Mouse (Mus musculus) left cerebral cortex, adult 8-10 months (tissue): ENCODE data around the gene Gm10663. TPM values are rescaled to one million over a fixed set of nuclear protein-coding genes. Genes with fewer than 3 reads are reported as not detected.

ENCODE experiments used
- DNase-seq, 2 experiments: peaks; one replicate each; pipeline ENCODE4 v3.0.0; 2022; ENCODE audit warnings: low spot score in 2 of 2
- total RNA-seq, 4 experiments: library from RNA; stranded (reverse); gene quantifications; 2 replicates each; pipeline ENCODE4 v1.2.4; 2022

Gm10663 gene
- total RNA-seq, result not detected

DNA sequence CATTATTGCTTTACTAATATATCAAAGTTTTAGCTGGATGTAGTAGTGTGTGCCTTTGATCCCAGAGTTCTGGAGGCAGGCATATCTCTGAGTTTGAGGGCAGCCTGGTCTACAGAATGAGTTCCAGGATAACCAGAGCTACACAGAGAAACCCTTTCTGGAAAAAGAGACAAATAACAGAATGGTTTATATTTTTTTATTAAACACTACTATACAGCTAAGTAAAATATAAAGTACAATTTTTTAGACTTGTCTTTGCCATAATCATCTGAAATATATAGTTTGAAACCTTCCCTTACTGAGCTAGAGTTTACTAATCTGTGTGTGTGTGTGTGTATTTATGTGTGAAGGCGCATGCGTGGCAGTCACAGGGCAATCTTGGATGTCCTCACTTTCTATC, at the start of gene Gm10663:
Gm10663 (plus strand) TSS at position 301 of the 400 bp plus-strand sequence.
- no peak for DNase-seq

DNA sequence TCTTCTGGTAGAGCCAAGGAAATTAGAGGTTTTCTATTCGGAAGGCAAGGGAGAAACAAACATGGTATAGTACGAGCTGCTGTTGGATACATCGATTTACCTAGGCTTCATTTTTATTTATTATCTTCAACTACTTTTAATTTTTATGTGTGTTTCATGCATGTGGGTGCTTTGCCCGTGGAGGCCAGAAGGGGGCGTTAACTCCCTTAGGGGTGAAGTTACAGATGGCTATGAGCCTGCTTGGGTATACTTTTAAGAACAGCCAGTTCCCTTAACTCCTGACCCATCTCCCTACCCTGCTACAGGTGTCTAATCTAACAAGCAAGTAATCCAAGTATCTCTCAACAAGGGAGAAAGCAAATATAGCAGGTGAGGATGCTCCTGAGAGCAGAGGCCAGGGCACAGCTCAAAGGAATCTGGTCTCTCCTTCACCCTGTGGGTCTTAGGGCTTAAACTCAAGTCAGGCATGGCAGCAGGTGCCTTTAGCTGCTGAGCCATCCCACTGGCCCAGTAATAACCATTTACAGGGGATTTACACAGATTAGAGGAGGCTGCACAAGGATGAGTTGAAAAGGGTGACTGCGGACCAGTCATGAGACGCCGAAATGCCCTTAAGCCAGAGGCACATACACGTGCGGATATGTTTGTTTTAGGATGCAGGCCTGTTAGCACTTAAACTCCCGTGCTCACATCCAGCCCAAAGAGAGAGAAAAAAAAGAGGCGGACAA, 45.7 kb upstream of the Gm10663 start:
- DNase-seq, result no peak

DNA sequence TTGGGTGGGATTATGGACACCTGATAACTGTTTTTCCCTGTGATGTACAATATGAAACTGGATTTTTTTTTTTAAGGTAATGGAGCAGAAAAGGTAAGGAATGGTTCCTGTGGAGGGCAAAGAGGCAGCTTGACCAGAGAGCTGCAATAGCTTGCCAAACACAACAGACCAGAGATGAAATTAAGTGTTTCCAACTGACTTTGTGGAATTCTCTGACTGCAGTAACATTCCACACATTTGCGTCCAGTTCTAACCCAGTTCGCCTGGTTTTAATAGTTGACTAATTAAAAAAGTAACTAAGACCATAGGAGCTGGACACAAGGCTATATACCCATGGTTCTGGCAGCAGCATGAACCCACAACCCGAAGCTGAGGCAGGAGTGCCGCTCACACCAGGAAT, 45.1 kb upstream of the Gm10663 start:
- no peak for DNase-seq

DNA sequence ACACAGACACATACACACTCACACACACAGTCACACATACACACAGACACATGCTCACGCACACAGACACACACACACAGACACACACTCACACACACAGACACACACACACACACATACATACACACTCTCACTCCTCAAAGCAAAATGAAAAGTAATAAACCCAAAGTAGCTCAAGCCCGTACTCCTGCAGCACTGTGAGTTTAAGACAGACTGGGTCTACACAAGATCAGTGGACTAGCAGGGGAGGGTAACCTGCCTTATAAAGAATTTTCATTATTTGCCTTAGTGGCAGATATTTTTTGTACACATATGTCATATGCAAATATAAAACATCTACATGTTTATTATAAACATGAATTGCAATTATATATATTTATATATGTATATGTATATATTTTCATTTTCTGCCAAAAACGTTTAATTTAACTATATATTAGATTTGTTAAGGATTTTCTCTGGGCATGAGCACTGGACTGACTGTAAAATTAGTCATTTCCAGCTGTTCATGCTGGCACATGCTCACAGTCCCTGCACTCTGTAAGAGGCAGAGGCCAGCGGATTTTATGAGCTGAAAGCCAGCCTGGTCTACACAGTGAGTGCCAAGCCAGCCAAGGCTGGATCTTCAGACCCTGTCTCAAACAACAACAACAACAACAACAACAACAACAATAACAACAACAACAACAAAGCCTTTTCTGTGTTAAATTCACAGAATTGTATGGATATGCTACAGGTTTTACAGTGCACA, 43.9 kb upstream of the Gm10663 start:
- no peak for DNase-seq

DNA sequence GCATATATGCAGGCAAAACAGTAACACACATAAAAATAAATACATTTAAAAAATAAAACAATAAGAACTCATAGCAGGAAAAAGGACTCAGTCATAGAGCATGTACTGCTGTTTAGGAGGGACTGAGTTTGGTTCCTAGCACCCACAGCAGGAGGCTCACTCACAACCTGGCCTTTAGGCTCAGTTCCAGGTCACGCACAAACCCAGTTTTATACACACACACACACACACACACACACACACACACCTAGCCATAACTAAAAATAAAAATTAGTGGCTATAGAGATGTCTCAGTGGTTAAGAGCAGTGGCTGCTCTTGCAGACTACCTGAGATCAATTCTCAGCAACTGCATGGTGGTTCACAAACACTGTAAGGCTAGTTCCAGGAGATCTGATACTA, 42.7 kb upstream of the Gm10663 start:
- DNase-seq, result no peak

DNA sequence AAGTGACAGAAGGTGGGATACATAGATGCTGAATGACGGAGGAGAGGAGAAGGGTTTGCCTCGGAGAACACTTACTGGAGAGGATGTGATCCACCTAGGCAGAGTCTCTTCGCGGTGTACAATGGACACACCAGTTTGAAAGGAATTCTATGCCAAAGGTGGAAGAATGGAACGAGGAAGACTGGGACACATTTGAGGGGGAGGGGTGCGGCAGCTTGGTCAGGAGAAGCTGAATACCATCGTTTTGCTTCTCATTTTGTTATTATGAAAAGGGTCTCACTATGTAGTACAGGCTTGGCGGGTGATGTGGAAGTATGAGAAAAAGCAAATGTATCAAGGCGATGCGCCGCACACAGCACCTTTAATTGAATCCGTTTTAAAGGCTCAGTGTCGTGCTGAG, 41.8 kb upstream of the Gm10663 start:
- no peak for DNase-seq

DNA sequence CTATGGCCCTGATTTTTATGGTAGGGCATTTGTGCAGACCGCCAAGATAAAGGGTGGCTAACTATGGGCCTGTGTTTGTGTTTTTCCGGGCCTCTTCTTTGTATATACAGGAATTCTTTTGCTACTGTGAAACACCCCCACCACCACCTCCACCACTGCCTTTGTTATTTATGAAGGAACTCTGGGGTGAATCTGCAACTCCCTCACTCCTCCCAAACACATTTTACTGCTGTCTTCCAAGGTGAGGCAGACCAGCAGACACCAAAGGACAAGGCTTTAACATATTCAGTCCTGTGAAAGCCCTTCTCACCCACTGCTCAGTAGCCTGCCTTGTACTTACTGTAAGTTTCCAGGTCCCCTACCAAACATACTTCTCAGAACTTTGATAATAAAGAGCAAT, 40.7 kb upstream of the Gm10663 start:
- DNase-seq, result no peak

DNA sequence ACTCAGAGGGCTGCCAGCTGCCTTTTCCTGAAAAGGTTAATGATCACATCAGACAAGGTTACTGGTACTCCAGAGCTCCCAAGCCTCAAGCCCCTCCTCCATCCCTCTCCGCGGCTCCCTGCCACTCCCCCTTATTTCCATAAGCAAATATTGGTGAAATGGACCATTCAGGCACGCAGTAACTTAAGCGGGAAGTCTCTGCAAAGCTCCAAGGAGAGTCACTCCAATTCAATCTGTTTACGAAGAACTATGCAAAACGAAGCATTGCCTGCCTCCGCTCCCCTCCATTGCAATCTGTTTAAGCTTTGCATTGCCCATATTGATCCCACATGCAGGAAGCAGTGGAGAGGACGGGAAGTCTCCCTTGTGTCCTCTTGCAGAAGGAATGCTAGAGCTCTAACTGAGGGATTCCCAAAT, 37.7 kb upstream of the Gm10663 start, which contains the start of gene Apela:
Apela (minus strand) TSS at position 220 of the 417 bp plus-strand sequence.
- DNase-seq, result no peak

DNA sequence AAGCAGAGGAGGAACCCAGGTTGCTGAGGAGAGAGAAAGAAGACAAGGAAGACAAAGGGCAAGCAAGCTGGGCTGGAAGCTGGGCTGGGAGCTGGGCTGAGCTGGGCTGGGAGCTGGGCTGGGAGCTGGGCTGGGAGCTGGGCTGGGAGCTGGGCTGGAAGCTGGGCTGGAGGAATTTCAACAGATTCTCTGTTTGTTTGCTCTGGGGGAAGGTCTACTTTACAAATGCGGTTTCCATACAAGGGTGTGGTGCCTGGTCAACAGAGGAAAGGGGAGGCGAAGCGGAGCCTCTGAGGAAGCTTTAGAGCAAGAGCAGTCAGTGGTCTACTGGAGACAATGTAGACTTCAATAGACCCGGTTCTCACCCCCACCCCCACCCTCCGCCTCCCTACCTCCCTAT, 28.3 kb upstream of the Gm10663 start:
- no peak for DNase-seq

DNA sequence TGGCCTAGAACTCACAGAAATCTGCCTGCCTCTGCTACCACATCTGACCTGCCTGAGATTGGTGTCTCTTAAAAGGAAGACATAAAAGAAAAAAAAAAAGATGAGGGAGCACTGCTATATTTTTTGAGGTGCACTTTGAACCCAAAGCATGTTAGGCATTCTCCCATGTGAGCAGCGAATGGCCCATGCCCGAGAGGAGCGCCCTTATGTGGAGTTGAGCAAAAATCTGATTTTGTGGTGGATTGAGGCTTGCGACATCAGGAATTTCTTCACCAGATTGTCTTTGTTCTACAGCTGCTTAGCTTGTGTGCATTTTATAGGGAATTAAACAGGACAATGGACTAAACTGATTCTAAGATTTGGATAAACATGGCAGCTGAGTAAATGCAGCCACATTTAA, 27.6 kb upstream of the Gm10663 start:
- DNase-seq, result no peak

DNA sequence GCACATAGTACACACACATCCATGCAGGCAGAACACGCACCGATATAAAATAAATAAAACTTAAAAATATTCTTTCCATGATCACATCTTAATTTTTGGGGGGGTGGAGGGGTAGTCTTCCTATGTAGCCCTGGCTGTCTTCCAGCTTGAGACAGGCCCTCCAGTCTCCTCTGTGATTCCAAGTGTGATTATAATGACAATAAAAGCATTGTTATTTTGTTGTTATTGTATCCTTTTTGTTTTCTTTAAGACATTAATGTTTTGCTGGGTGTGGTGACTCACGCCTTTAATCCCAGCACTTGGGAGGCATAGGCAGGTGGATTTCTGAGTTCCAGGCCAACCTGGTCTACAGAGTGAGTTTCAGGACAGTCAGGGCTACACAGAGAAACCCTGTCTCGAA, 27.0 kb upstream of the Gm10663 start:
- no peak for DNase-seq

DNA sequence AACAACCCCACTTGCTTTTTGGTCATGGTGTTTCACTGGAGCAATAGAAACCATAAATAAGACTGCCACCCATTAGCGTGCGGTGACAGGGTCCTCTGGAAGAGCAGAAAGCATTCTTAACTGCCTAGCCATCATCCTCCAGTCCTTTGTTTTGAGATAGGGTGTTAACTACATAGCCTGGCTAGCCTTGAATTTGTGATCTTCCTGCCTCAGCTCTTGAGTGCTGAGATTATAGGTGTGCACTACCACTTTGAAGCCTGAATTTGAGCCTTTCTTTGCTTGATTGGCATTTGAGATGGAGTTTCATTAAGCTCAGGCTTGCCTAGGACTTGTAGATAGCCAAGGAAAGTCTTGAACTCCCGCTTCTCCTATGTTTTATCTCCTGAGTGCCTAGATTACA, 21.3 kb upstream of the Gm10663 start:
- DNase-seq, result no peak

DNA sequence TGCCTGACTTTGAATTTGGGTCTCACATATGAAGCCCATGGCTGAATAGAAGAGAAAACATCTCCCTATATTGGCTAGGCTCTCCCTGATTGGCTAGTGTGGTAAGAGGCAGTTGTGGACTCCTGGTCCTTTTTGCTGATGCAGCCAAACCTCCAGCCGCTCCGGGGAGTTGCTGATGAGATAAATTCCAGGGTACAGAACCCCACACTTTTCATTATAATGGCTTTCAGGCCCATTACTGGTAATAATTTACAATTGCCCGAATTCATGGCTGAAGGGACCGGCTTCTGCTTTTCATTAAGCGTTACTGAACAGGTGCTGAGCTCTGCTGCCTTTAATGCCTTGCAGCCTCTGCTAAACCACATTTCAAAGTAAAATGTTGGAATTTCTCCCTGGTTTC, 20.9 kb upstream of the Gm10663 start:
- no peak for DNase-seq

DNA sequence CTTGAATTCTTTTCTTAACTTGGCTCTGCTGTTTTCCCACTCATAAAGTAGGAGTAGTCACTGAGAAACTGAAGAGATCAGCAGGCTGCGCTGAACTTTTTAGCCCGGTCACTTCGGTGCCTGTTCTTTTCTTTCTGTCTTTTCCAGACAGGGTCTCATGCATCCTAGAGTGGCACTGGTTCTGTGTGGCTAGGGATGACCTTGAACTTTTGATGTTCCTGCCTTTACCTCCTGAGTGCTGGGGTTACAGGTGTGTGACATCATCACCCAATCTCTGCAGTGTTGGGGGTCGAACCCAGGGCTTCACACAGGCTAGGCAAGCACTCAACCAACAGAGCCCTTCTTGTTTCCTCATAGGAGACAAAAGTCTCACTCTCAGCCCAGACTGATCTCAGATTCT, 18.1 kb upstream of the Gm10663 start:
- no peak for DNase-seq

DNA sequence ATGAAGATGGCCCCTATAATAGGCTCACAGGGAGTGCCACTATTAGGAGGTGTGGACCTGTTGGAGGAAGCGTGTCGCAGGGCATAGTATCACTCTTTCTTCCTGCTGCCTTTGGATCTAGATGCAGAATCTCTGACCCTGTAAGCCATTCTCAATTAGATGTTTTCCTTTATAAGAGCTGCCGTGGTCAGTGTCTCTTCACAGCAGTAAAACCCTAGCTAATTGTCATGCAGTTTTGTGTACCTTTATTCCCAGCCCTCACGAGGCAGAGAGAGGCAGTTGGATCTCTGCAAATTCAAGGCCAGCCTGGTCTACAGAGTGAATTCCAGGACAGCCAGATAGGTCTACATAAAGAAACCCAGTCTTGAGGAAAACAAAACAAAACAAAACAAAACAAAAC, 12.6 kb upstream of the Gm10663 start:
- DNase-seq, result no peak

DNA sequence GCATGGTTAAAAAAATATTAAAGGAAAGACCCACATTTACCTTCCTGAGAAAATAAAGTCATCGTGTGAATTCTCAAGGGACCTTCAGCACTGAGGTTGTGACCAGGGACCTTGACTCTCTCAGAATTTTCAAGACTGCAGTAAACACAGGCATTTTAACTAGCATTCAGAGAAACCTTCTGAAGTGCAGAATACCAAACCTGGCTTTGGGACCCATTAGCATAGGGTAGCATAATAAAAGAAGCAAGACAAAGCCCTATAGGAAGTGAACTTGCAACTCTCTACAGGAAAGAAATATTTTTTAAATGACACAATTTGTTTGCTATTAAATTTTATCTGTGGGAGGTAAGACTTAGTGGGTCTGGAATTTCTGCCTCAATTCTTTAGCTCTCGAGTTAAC, 10.8 kb upstream of the Gm10663 start:
- no peak for DNase-seq

DNA sequence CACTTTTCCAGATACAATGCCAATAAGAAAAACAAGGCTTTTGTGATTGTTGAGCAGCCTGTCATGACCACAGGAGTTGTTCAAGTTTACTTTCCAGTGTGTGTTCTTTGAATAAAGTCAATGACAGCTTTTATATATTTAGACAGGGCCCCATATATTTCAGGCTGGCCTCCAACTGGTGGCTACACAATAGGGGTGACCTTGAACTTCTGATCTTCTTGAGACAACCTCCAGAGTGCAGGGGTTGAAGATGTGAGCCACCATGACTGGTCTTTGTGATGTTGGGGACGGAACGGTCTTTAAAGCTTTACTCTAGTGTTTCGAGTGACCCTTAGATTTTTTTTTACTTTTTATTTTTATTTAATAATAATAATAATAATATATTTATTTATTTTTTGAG, 9.2 kb upstream of the Gm10663 start:
- no peak for DNase-seq

DNA sequence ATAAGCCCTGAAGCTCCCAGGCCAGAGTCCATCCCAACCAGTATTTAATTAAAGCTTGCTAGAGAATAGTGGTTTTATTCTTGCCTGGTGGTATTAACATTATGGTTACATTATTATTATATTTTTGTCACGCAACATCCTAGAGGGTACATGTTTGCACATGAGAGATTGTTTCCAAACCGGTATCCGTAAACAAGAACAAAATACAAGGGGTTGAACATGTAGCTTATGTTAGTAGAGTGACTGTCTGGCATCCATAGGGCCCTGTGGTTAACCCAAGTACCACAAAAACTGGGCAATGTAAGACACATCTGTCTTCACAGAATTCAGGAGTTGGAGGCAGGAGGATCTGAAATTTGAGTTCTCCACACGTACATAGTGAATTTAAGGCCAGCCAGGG, 7.8 kb upstream of the Gm10663 start:
- DNase-seq, result no peak

DNA sequence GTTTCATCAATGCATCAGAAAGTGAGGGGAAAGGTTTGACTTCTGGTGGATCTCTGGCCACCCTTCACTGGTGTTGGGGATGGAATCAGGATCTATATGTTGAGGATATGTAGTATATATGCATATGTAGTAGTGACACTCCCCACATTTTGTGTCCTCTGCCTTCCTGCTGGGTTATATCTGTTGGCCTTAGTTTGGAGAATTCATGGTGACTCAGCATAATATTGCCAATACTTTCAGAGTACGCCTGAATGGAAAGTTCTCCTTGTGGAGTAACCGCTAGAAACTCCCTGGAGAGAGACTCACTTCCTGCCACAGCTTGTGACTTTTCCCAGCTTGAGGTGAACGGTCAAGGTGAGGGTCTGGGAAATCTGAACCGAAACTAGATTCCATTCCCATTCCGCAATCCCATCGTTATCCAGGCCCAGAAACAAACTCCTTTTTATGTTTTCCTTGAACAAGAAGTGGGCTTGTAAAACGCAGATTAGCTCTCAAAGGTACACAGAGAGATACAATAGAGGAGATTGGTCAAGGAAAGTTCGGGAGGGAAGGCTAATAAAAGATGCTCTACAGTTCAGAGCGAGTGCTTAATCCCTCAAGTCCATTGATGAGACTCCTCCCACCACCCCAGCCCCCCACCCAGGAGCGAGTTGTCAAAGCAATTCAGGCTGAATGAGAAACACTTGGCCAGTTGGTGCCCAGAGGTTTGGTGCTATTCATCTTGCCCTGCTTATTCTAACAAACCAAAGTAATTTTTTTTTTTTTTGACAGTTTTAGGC, 7.0 kb upstream of the Gm10663 start:
- DNase-seq, result no peak

DNA sequence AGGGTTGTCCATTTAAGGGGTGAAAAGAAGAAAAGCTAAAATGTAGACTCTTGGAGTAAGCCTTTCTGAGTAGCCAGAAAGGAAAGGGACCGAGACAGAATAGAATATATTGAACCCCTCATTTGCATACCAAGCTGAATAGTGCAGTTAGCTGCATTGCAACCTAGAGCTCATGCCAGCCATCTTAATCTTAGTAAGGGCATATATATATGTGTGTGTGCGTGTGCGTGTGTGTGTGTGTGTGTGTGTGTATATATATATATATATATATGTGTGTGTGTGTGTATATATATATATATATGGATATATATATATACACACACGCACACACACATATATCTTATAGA, 6.4 kb upstream of the Gm10663 start:
- DNase-seq, result no peak

DNA sequence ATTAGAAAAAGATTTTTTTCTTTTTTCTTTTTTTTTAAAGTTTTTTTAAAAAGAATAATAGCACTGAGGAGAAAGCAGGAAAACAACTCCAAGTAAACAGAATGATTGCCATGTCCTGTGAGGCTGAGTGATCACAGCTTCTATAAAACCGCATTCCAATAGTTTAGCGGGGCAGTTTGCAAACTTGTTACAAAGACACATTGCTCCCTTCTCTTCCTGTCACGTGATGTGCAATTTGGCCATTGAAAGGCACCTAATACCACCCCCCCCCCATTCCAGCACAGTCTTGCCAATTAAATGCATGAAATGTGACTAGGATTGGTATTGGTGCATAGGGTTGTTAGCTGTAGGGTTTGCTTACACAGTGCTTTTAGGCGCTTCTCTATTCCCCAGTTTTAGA, 3.8 kb upstream of the Gm10663 start:
- DNase-seq, result no peak

DNA sequence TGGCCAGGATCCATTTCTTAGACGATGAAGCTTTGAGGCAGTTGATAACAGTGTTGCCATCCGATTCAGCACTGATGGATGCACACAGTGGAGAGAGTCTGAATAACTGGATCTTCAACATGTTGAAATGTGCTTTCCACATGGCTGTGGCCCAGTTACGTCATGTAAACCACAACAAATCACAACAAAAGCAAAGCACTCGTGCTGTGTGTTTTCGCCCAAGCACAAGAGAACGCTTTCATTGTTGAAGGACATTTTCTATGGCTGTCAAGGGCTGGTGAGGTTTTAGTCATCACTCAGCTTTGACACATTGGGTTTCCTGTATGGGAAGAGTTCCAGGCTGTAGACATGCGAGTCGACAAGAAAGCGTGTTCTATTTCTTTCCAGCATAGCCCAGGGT, 5.9 kb downstream of the Gm10663 start:
- DNase-seq, result no peak
